Mouse (Mus musculus): ENCODE measurements around the gene Syt14.

GRCm38 (mm10) chr1:193082311-193082921 is 46.8 kb upstream of the Syt14 start:
- TF ChIP-seq GATA1 (IDR thresholded peaks at IDR 0.05; ENCODE audit: borderline replicate concordance, low read length) (no peak), FLI1 (IDR thresholded peaks at IDR 0.05; ENCODE audit: low read length) (no peak)

Measured in megakaryocyte, embryonic 14.5 days (primary cell).